Mouse (Mus musculus) spleen, adult 12 weeks (tissue): Measurements from ENCODE around the gene Dtx4.

Experiments
- DNase-seq: peaks from one replicate; pipeline ENCODE4 v3.0.0; 2022; ENCODE audit warnings: low spot score

Dtx4 gene

GRCm38 (mm10) chr19:12493453-12494186 is 7.6 kb downstream of the Dtx4 start:
- DNase-seq, result no peak

GRCm38 (mm10) chr19:12491636-12492035 is 9.6 kb downstream of the Dtx4 start:
- DNase-seq, result no peak

DNA sequence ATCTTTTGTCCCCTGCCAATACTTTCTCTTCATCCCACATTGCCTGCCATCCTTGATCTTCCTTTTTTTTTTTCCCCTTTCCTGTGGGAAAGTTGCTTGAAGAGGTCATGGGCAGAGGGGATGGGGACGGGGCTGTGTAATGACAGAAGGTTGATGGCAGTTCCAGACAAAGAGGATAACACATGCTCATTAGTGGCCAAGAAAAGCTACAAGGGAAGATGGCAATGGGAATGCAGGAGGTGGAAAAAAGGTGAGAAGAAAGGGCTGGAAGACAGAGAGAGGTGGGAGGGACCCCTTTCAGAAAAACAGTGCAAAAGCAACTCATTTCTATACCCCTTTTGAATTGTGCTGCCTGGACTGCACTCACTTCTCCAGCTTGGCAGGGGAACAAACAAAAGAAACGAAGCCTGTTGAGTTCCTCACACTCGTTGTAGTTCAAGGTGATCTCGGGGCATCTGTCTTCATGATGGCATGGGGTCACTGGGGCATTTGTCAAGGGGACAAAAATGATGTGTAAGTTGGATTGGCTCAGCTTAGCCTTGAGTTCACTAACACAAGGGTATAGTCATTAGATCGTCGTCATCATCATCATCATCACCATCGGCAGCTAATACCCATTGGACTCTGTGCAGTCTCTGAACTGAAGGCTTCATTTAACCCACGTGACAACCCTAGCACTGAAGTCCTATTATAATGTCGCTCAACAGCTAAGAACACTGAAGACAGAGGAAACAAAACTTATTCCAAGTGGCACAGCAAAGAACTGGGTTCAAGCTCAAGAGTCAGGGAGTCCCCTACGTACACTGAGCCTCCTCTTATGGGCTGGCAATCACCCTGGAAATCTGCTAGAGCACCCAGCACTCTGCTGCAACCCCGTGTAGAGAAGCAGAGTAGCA is 11.3 kb downstream of the Dtx4 start:
- DNase-seq, result no peak

DNA sequence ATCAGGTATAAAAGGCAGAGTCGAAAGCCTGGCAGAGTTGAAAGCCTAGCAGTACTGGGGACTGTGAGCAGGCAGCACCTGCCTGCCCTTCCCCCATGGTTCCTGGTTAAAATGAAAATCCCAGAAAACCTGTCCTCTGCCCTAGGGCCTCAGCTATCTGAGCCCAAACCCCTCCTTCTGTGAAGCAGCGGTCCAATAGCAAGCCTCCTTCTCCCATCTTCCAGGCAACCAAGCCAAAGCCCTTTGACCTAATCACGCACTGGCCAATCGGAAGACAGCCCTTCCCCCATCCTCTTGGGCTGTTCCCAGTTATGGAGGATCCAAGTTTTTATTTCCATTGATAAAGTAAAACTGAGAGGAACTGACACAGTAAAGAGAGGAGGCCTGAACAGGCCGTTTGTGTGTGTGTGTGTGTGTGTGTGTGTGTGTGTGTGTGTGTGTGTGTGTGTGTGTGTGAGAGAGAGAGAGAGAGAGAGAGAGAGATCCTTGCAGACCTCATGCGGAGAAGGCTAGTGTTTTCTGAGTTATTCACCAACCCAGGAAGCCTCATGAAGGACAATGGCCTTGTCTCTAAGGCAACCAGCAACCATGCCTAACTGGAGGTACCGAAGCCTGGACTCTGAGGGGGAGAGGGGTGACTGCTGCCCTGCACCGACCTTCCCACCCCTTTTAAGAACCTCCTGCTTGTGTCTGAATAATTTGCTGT is 12.1 kb downstream of the Dtx4 start:
- no peak for DNase-seq

DNA sequence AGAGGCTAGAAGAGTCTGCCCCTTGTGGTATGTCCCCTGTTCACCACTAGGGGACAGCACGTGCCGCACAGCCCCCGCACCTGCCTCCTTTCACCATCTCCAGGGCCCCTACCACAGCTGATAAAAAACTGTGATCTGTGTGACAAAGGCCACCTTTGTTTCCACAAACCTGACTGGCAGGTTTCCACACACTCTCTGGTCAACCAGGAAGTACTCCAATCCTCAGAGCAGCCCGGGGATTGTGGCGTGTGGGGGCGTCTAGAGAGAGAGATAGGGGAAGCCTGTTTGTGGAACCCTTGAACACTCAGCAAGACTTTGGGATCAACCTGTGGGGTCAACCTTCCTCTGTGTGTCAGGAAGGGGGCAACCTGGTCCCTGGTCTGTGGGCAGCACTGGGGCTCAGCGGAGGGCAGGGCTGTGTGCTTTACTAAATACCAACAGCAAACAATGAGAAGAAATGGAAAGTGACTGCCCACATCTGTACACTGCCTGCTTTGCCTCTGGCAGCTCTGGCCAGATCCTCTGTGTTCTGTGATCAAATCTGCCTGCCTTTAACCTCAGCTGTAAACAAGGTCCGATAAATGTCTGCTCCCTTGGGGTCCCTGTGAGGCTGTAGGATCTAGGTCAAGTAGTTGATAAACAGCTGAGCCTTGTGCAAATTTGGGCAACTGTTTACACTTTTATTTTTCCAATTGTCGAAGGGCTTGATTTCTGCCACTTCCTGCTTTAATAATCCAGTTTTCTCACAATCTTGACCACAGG is 12.9 kb downstream of the Dtx4 start:
- DNase-seq, result no peak

DNA sequence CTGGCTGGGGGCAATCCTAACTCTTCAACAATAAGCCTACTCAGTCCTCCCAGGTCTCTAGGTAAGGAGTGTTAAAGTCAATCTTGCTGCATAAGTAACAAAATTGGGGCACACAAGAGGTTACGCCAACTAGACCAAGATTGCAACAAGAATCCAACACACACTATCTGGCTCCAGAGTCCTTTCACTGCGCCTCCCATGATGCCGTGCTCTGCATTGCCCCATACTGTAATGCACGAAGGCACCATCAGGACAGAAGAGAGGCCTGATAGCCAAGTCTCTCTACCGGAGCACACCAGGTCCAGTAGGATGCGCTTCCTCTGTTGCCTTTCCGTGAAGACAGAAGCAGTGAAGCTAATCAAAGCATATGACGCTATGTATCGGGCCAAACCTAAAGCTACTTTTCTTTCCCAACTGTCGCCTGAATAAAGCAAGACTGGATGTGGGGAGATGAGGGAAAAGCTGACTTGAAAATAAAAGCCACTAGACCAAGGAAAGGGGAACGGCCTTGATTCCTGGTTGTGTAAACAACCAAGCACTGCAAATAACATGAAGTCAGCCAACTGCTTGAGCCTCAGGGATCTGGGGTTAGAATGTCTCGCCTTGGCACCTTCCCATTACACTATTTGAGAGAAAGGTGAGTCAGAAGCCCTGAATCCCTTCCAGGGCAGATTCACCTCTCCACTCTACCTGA is 13.6 kb downstream of the Dtx4 start:
- DNase-seq, result no peak

GRCm38 (mm10) chr19:12486875-12487274 is 14.4 kb downstream of the Dtx4 start:
- no peak for DNase-seq

GRCm38 (mm10) chr19:12485631-12486030 is 15.6 kb downstream of the Dtx4 start:
- no peak for DNase-seq

DNA sequence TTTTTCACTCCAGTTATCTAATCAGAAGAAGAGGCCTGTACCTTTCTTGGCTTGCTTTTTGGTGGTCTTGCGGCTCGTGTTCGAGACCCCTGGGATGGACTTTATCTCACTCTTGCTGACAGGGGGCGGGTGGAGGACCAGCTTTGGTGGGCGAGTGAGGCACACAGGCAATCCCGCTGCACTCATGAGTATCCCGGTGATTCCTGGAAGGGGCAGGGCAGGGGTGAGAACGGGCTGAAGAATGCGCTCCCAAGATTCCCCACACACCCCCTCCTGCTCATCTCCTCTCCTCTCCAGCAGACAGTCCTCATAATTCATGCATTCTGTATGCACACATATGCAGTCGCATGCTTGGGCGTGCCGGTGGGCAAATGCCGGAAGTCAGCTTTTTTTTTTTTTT is 16.0 kb downstream of the Dtx4 start:
- DNase-seq, result no peak

- no peak for DNase-seq
Observed at GRCm38 (mm10) chr19:12484210-12484609, 17.0 kb downstream of the Dtx4 start.

GRCm38 (mm10) chr19:12483782-12484181 is 17.5 kb downstream of the Dtx4 start:
- no peak for DNase-seq

DNA sequence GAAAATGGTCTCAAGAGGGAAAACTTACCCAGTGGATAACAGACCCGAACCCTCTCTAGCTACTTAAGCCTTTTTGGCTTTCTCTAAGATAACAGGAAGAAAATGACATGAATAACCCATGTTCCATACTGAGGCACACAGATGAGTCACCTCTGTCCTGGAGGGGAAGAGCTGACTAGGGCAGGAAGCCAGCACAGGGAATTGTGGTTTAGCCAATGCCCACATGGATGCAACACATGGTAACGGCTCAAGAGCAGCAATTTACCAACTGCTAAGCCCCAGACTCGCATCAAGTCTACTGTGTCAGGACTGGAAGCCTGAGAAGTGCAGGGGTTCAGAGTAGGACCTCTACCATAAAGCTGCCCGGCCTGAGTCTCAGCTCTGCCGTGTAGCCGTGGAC is 22.9 kb downstream of the Dtx4 start:
- no peak for DNase-seq

DNA sequence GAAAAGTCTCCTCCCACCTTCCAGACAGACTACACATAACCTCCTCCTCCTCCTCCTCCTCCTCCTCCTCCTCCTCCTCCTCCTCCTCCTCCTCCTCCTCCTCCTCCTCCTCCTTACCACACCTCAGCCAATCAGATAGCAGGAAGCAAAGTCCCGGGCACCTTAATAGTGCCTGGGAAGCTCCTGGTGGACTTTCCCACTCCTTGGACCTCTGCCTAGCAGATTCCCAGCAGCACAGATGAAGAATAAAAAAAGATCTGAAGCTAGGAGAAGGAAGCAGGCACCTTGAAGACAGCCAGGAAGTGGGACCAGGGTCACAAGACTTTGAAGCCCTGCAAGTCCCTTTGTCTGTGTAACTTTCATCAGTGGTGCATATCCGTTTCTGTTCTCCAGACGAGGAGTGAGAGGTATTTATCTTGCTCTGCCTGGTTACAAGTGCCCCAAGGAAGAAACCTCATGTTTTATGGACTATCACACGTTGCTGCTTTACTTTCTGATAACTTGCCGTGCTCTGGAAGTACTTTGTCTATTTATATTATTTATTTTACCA is 24.5 kb downstream of the Dtx4 start:
- no peak for DNase-seq

DNA sequence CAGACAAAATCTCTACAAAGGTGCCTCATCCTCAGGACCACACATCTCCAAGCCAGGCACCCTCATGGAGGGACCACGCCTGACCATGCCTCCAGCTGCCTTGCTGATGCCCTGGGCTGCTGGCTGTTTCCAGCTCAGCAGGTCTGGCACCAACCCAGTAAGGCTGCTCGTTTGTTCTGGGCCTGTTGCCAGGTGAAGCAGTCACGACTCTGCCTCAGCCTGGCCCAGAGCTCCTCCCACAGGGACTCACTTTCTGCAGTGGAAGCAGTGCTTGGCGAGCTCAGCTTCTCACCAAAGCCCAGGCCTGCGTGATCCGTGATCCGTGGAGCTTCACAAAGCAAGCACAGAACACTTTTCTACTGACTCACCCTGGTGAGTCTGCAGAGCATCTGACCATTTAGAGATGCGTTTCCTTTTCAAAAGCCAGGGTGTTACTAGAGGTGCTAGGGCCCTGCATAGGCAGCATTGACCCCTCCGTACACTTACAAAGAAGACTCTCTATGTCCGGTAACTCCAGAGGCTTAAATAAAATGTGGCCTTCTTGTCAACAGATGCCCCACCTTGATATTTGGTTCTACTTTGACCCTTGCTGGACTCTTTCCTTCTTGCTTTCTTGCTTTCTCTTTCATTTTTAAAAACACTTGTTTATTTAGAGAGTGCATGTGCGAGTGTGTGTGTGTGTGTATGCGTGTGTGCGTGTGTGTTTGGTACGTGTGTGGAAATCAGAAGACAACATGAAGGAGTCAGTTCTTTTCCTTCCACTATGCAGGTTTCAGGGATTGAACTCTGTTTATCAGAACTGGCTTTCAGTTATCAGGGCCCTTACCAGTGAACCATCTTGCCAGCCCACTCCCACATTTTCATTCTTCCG is 25.6 kb downstream of the Dtx4 start:
- DNase-seq, result peak; percentile 27

DNA sequence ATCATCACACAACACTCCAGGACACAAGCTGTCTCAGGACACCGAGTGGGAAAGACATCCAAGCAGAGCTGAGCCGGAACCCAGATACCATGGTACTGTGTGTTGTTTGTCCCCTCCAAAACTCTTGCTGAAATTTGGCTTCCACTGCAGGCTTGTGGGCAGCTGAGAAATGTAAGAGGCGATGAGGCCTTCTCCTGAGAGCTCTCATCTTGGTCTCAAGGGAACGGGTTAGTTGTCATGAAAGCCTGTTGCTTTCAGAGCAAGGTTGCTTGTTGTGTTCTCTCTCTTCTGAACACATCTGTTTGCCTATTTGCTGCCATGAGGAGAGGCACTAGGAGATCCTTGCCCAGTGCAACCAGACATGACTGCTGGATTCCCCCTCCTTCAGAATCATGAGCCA is 27.3 kb downstream of the Dtx4 start:
- DNase-seq, result no peak

DNA sequence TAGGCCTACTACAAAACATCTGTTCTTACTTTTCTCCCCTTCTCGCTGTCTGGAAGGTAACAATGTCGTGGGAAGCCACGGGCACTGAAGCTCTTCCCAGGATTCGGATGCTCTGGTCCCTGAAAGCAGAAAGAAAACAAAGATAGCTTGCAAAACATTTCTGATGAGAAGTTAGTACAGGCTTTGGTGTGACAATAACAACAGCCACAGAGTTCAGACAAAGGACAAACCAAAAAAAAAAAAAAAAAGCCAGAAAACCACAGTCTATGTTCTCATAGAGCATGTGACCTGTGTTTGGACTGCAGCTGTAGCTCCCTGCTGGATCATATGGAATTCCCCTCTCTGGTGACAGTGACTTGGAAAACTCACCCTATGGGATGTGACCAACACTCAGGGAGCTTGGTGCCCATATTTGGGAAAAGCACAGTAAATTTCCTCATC is 28.0 kb downstream of the Dtx4 start:
- DNase-seq, result no peak

DNA sequence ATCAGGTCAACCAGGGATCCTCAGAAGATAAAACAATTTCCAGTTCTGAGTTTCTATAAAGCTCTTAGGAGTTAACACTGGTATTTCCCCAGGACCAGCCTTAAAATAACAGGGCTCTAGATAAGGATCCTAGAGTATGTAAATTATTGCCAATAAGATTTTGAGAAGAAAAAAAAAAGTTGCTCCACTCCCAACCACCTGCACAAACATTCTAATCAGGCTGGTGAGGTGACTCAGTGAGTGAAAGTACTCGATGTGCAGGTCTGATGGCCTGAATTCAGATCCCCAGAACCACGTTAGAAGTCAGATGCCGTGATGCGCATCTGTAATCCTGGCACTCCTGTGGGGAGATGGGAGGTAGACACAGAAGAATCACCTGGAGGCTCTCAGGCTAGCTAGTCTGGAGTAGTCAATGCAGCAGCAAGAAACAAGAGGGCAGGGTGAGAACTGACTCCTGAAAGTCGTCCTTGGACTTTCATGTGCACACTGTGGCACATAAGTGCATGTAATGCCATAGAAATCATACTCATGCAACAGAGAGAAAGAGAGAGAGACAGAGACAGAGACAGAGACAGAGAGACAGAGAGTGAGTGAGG is 28.8 kb downstream of the Dtx4 start:
- DNase-seq, result no peak

- no peak for DNase-seq
Observed at GRCm38 (mm10) chr19:12471866-12472265, 29.4 kb downstream of the Dtx4 start.

- no peak for DNase-seq
Observed at GRCm38 (mm10) chr19:12467436-12467835, 33.8 kb downstream of the Dtx4 start.

GRCm38 (mm10) chr19:12466204-12466603 is 35.0 kb downstream of the Dtx4 start:
- no peak for DNase-seq
